Mouse (Mus musculus) frontal cortex, adult 2 months (tissue): Measurements from ENCODE around the gene Odf2l. TPM values are rescaled to one million over a fixed set of nuclear protein-coding genes. Genes with fewer than 3 reads are reported as not detected.

Experiments
- DNase-seq, 2 experiments: peaks; one replicate each; pipeline ENCODE4 v3.0.0; 2022; ENCODE audit warnings: low spot score in 1 of 2; ENCODE audit errors: extremely low spot score in 1 of 2
- polyA plus RNA-seq: library from polyadenylated mRNA; depleted of rRNA; stranded (reverse); fragments of >200 nt; gene quantifications from 2 replicates; pipeline ENCODE4 v1.2.3, GENCODE M21; 2012

Odf2l gene
- polyA plus RNA-seq, 1 experiment, result 17.9 TPM

- peak in 1 of 2 experiments; percentile 62 for DNase-seq
These were observed 13.0 kb downstream of the Odf2l start for GRCm38 (mm10) chr3:145131210-145131868.

- no peak for DNase-seq
These were observed 21.8 kb downstream of the Odf2l start for GRCm38 (mm10) chr3:145140236-145140635.

- no peak for DNase-seq
These were observed 24.5 kb downstream of the Odf2l start for GRCm38 (mm10) chr3:145142925-145143324.

GRCm38 (mm10) chr3:145143856-145144255 is 25.5 kb downstream of the Odf2l start:
- no peak for DNase-seq

- DNase-seq, result no peak
These were observed 28.5 kb downstream of the Odf2l start for GRCm38 (mm10) chr3:145146871-145147270.

GRCm38 (mm10) chr3:145147483-145147882 is 29.1 kb downstream of the Odf2l start:
- peak in 1 of 2 experiments; percentile 8 for DNase-seq

- DNase-seq, result no peak
These were observed 29.6 kb downstream of the Odf2l start for GRCm38 (mm10) chr3:145147952-145148351.

- DNase-seq, result no peak
These were observed 32.7 kb downstream of the Odf2l start for GRCm38 (mm10) chr3:145151092-145151491.

- no peak for DNase-seq
These were observed 33.5 kb downstream of the Odf2l start for GRCm38 (mm10) chr3:145151933-145152332.

GRCm38 (mm10) chr3:145156883-145157282 is 38.5 kb downstream of the Odf2l start:
- no peak for DNase-seq

GRCm38 (mm10) chr3:145158441-145158840 is 40.1 kb downstream of the Odf2l start:
- DNase-seq, result no peak

- DNase-seq, result no peak
These were observed 48.4 kb downstream of the Odf2l start for GRCm38 (mm10) chr3:145166741-145167140.

GRCm38 (mm10) chr3:145167766-145168165 is 49.4 kb downstream of the Odf2l start:
- peak in 1 of 2 experiments; percentile 31 for DNase-seq

GRCm38 (mm10) chr3:145168844-145169696 is 50.7 kb downstream of the Odf2l start:
- no peak for DNase-seq

GRCm38 (mm10) chr3:145170028-145170427 is 51.6 kb downstream of the Odf2l start:
- no peak for DNase-seq

GRCm38 (mm10) chr3:145170604-145171389 is 52.4 kb downstream of the Odf2l start:
- no peak for DNase-seq

- DNase-seq, result no peak
These were observed 53.1 kb downstream of the Odf2l start for GRCm38 (mm10) chr3:145171390-145172060.

GRCm38 (mm10) chr3:145184645-145185044 is 66.3 kb downstream of the Odf2l start:
- no peak for DNase-seq

- no peak for DNase-seq
These were observed 73.6 kb downstream of the Odf2l start for GRCm38 (mm10) chr3:145191972-145192371.

GRCm38 (mm10) chr3:145195240-145195923 is 77.0 kb downstream of the Odf2l start:
- no peak for DNase-seq
